Mouse (Mus musculus) naive thymus-derived CD4-positive, alpha-beta T cell, adult 5 months (primary cell): ENCODE results near the gene Prmt3. TPM values are rescaled to one million over a fixed set of nuclear protein-coding genes. Genes with fewer than 3 reads are reported as not detected.

Experiments used
- polyA plus RNA-seq: library from polyadenylated mRNA; unstranded; fragments of 100-300 nt; shearing (Covaris generic); gene quantifications from one replicate; pipeline ENCODE4 v1.2.1, GENCODE M21; 2017

Gene Prmt3
- polyA plus RNA-seq = 83.2 TPM

GRCm38 (mm10) chr7:49778114-49778901 is at the start of gene Prmt3:
Prmt3 (plus strand) TSS chr7:49778346.

GRCm38 (mm10) chr7:49758934-49759571 is 19.1 kb upstream of the Prmt3 start, which contains the start of gene Htatip2:
Htatip2 (plus strand) TSS chr7:49759115.

Other genes with a start within 250 kb of the Prmt3 start
- gene Dbx1, start 141.5 kb upstream of the Prmt3 start, polyA plus RNA-seq = not detected
- gene Htatip2, start 19.2 kb upstream of the Prmt3 start, polyA plus RNA-seq = 20.1 TPM
- gene Slc6a5, start 131.8 kb downstream of the Prmt3 start, polyA plus RNA-seq = not detected
- not detected for gene Nell1, start 196.5 kb downstream of the Prmt3 start, polyA plus RNA-seq